Mouse (Mus musculus) limb, embryonic 14.5 days (tissue): ENCODE results near the gene Itpr2. TPM values are rescaled to one million over a fixed set of nuclear protein-coding genes. Genes with fewer than 3 reads are reported as not detected.

Experiments used
- ATAC-seq: fragments of 200-750 bp; cut with Nextera tagmentation; 2 replicates; pipeline ENCODE4 v1.8.0; 2017; ENCODE audit warnings: low read depth, moderate number of reproducible peaks, moderate TSS enrichment; ENCODE audit not compliant: low FRiP score
- DNase-seq: peaks from one replicate; pipeline ENCODE4 v3.0.0-alpha.2; 2015; ENCODE audit warnings: low spot score
- H3K27ac ChIP-seq: fragments of 300-500 bp; sonication (generic); replicated peaks from 2 replicates; pipeline ENCODE4 v1.5.1; 2014; ENCODE audit warnings: low read depth, mild to moderate bottlenecking, low read length, moderate library complexity, mixed read lengths
- H3K27me3 ChIP-seq: fragments of 300-500 bp; sonication (generic); 2 replicates; pipeline ENCODE4 v1.6.1; 2014; ENCODE audit warnings: low read length, mixed read lengths; ENCODE audit not compliant: control insufficient read depth, insufficient read depth
- H3K36me3 ChIP-seq: fragments of 300-500 bp; sonication (generic); 2 replicates; pipeline ENCODE4 v1.6.1; 2014; ENCODE audit warnings: mild to moderate bottlenecking, low read length, moderate library complexity, mixed read lengths; ENCODE audit not compliant: control insufficient read depth, insufficient read depth
- H3K4me1 ChIP-seq: fragments of 300-500 bp; sonication (generic); 2 replicates; pipeline ENCODE4 v1.6.1; 2014; ENCODE audit warnings: antibody characterized with exemption, low read length, mixed read lengths; ENCODE audit not compliant: control insufficient read depth, insufficient read depth
- H3K4me2 ChIP-seq: fragments of 300-500 bp; sonication (generic); replicated peaks from 2 replicates; pipeline ENCODE4 v1.6.1; 2014; ENCODE audit warnings: low read depth, mild to moderate bottlenecking, low read length, moderate library complexity; ENCODE audit not compliant: severe bottlenecking
- H3K4me3 ChIP-seq: fragments of 300-500 bp; sonication (generic); replicated peaks from 2 replicates; pipeline ENCODE4 v1.5.1; 2014; ENCODE audit warnings: low read length
- H3K9ac ChIP-seq: fragments of 300-500 bp; sonication (generic); 2 replicates; pipeline ENCODE4 v1.6.1; 2014; ENCODE audit warnings: mild to moderate bottlenecking, low read depth, low read length, moderate library complexity; ENCODE audit not compliant: severe bottlenecking
- H3K9me3 ChIP-seq: fragments of 300-500 bp; sonication (generic); 2 replicates; pipeline ENCODE4 v1.6.1; 2016; ENCODE audit warnings: low read length; ENCODE audit not compliant: control insufficient read depth
- POLR2A ChIP-seq: fragments of 200-500 bp; IDR thresholded peaks from 2 replicates; pipeline ENCODE4 v1.8.0; 2012; ENCODE audit warnings: inconsistent platforms, mild to moderate bottlenecking, moderate library complexity, borderline replicate concordance; ENCODE audit not compliant: insufficient read depth, insufficient read length; ENCODE audit errors: extremely low read depth
- WGBS: fragments of 180-500 bp; shearing (Covaris S2); extraction: QIAGEN DNeasy Blood & Tissue Kit; methylation state at CpG from one replicate; pipeline ENCODE4 v1.1.7; 2014; 5-methylcytosine and 5-hydroxymethylcytosine counted together
- polyA plus RNA-seq, 2 experiments: library from polyadenylated mRNA; depleted of rRNA in 1 of 2; stranded (reverse) in 1 of 2; unstranded in 1 of 2; fragments of >200 nt; fragmentation: Nextera tagmentation in 1 of 2; extraction: Ambion mirVana in 1 of 2; gene quantifications; 2 replicates each; pipeline versions ENCODE4 v1.2.1 to v1.2.3; 2012 to 2014

Gene Itpr2
- polyA plus RNA-seq, 2 experiments = 4.7 to 11.3 TPM

DNA sequence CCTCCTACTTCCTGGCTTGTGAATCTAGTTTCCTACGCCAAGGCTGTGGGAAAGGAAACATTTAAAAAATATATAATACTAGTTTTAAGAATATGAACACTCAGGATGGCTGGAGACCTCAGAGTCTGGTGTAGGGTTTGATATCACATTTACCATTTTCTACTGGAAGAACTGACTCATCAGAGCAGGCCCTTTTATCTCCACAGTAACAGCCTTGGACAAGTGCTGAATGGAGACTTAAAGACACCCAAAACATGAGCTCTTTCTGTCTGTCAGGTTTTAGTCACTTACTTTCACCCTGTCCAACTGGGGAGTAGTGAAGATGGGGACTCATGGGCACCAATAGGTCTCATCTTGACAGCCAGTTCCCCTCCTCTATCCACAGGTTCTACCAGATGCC lies 430.1 kb downstream of the Itpr2 start:
- H3K27me3 ChIP-seq = no peaks in the 10 kb centered on the region
- DNase-seq (no peak), ATAC-seq (no peak)
- no peaks in the 10 kb centered on the region for H3K36me3 ChIP-seq
- peaks cover 4% of the 10 kb centered on the region; the same call in 1 of the 2 replicates for H3K9me3 ChIP-seq
- H3K4me1 ChIP-seq = no peaks in the 10 kb centered on the region
- H3K4me2 ChIP-seq = no peak overlapping the region
- no peak overlapping the region for H3K27ac ChIP-seq
- 87% methylated on average over 1 of the region's 1 CpGs for WGBS
- TF ChIP-seq POLR2A = no peak
- no peak overlapping the region for H3K9ac ChIP-seq
- H3K4me3 ChIP-seq = no peak overlapping the region

Other genes starting within 250 kb of the Itpr2 start
- gene Fgfr1op2, start 75.0 kb upstream of the Itpr2 start, polyA plus RNA-seq (2012; rRNA removed) = 63.2 and 68.1 TPM in 2 replicates
- 95.5 and 105 TPM in 2 replicates for gene Fgfr1op2, start 75.0 kb upstream of the Itpr2 start, polyA plus RNA-seq (2014; fragmentation: Nextera tagmentation; extraction: Ambion mirVana)
- 43.5 and 63.7 TPM in 2 replicates for gene Ints13, start 75.6 kb upstream of the Itpr2 start, polyA plus RNA-seq (2012; rRNA removed)
- gene Ints13, start 75.6 kb upstream of the Itpr2 start, polyA plus RNA-seq (2014; fragmentation: Nextera tagmentation; extraction: Ambion mirVana) = 50.6 and 56.7 TPM in 2 replicates
- 90.6 and 116 TPM in 2 replicates for gene Med21, start 140.3 kb upstream of the Itpr2 start, polyA plus RNA-seq (2012; rRNA removed)
- 124 and 141 TPM in 2 replicates for gene Med21, start 140.3 kb upstream of the Itpr2 start, polyA plus RNA-seq (2014; fragmentation: Nextera tagmentation; extraction: Ambion mirVana)
- gene Tm7sf3, start 140.6 kb upstream of the Itpr2 start, polyA plus RNA-seq (2012; rRNA removed) = 29.1 and 35.2 TPM in 2 replicates
- gene Tm7sf3, start 140.6 kb upstream of the Itpr2 start, polyA plus RNA-seq (2014; fragmentation: Nextera tagmentation; extraction: Ambion mirVana) = 47.0 and 47.4 TPM in 2 replicates
- 8.9 and 10.1 TPM in 2 replicates for gene Stk38l, start 222.8 kb upstream of the Itpr2 start, polyA plus RNA-seq (2012; rRNA removed)
- 21.1 and 21.4 TPM in 2 replicates for gene Stk38l, start 222.8 kb upstream of the Itpr2 start, polyA plus RNA-seq (2014; fragmentation: Nextera tagmentation; extraction: Ambion mirVana)